Mouse (Mus musculus) spleen, adult 12 weeks (tissue): ENCODE data around the gene Ston2.
"Not testable (repeated sequence)": the region's sequence is repeated elsewhere in the genome, so short reads cannot be mapped to it uniquely, and the experiment has no call there.

Source experiments
- DNase-seq: peaks from one replicate; pipeline ENCODE4 v3.0.0; 2022; ENCODE audit warnings: low spot score

Ston2 gene

GRCm38 (mm10) chr12:91749543-91750184 is 38.5 kb downstream of the Ston2 start:
- DNase-seq = no peak

- DNase-seq = no peak
Measured at GRCm38 (mm10) chr12:91748241-91748865, 39.8 kb downstream of the Ston2 start.

DNA sequence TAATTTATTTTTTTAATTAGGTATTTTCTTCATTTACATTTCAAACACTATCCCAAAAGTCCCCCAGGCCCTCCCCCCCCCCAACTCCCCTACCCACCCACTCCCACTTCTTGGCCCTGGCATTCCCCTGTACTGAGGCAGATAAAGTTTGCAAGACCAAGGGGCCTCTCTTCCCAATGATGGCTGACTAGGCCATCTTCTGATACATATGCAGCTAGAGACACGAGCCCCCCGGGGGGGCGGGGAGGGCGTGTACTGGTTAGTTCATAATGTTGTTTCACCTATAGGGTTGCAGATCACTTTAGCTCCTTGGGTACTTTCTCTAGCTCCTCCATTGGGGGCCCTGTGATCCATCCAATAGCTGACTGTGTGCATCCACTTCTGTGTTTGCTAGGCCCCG is 41.3 kb downstream of the Ston2 start:
- DNase-seq = not testable (repeated sequence)

DNA sequence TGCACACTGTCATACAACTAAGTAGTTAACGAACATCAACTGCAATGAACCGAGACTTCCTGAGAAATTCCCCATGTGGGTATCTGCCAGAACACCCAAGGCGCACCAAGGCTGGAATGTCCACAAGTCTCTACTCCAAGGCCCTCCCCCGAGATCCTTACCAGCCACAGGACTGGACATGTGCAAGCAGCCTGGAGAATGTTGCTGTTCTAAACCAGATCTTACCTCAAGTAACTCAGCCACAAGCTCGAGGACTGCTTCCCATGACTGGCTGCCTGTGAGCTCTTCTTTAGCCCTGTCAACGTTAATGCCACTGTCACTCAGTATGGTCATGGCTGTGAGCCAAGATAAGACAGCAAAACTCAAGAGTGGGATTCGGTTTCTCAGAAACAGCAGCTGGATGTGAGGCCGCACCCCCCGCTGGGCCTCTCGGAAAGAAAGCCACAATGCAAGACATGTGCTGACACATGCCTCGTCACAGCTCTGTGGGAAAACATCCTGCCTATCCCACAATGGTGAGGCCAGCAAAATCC is 42.4 kb downstream of the Ston2 start:
- no peak for DNase-seq

DNA sequence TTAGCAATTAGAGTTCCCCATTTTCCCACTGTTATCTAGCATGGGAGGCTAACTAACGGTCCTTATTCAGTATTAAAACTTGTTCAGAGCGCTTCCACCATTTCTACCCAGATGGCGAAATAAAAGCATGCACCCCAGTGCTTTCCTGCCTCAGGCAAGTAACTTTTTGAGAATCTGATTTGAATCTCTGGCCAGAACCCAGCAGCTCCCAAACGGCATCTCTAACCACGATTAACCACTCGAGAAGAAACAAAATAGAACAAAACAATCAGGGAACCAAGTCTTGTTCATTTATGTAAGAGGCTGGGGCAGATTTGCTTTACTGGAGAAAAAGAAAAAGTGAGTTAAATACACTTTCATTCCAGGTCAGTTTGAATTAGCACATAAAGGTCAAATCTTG is 44.1 kb downstream of the Ston2 start:
- DNase-seq = no peak

DNA sequence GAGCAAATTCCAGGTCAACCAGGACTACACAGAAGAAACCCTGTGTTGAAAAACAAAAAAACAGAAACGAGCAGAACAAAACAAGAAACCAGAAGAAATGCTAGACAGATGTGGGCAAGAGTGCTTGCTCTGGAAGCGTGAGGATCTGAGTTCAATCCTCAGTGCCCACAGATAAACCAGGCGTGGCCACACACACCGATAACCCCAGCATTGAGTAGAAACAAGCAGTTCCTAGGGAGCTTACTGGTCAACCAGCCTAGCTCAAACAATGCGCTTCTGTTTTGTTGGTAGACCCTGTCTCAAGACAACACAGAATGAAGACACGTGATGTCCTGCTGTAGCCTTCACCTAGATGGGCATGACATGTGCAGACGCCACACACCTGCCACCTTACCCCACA is 45.3 kb downstream of the Ston2 start:
- no peak for DNase-seq

GRCm38 (mm10) chr12:91738381-91738780 is 49.8 kb downstream of the Ston2 start:
- DNase-seq = no peak

DNA sequence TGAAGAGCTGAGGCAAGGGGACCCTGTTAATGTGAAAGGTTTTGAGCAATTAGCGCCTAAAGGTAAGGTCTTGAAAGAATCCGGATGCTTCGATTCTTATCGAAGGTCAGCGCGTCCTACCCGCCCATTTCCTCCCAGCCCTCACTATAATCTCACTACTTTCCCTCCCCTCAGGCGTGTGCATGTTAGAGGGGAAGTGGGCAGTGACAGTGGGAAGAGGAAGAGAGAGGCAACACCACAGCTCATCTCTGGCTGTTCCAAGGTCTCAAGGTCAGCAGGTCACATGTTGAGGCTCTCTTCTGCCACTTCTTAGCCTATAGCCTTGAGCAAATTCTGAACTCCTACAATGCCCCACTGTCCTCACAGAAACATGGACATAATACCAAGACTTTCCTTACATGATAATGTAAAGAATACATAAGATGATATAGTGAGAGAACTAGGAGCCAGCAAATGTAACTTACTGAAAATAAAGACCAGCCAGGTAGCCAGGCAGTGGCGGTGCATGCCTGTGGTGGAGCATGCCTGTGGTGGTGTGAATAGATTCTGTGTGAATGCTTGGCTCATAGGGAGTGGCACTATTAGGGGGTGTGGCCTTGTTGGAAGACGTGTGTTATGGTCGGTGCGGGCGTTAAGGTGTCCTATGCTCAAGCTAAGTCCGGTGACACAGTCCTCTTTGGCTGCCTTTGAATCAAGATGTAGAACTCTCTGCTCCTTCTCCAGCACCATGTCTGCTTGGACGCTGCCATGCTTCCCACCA is 51.8 kb downstream of the Ston2 start:
- DNase-seq = no peak

DNA sequence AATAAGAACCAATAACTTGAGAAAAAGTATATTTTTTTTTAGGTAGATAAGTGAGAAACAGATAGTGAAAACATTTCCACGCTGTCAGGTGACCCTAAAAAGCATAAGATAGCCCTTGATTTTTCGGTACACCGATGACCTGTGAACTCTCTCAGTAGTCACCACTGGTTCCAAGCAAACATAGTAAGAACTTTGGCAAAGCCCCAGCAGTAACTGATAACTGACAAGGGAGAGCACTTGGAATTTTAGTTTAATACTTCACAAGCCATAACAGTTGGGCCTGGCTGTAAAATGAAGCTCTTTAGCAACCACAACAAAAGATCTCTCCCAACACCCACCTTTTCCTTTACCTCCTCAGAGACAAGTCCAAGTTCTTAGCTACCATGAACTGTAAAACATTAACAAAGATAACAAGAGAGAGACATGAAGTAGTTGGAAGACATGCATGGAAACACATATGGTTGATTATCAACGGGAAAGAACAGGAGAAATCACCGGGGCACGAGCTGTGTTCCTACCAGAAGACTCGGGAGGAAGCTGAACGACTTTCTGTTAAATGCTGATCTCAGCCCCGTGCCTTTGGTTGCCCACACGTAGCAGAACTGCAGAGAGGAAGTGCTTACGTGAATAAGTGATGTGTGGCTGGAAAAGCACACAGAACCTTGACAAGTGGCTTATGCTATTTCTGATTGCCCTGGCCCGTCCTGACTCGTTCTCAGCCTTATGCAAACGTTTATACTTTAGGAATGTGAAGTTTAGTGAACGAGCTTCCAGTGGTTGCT is 53.8 kb downstream of the Ston2 start:
- DNase-seq = no peak

- DNase-seq = no peak
Measured at GRCm38 (mm10) chr12:91732729-91733448, 55.3 kb downstream of the Ston2 start.

DNA sequence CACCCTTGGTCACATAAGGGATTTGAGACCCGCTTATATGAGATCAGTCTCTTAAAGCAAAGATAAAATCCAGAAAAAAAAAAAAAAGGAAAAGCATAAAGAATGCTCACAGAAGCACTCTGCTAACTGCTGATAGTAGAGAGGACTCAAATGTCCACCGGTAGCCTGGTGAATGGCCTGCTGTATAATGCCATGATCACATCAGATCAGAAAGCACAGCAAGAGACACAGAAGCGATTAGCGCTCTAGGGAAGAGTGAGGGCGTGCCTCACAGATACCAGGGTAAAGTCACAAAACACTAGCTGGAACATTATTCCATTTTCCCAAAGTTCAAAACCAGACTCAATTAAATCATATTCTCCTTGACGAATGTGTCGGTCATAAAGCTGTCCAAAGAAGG is 62.0 kb downstream of the Ston2 start:
- DNase-seq = no peak

- no peak for DNase-seq
Measured at GRCm38 (mm10) chr12:91723912-91724311, 64.3 kb downstream of the Ston2 start.

- DNase-seq = no peak
Measured at GRCm38 (mm10) chr12:91719134-91719533, 69.1 kb downstream of the Ston2 start.

GRCm38 (mm10) chr12:91715686-91716085 is 72.5 kb downstream of the Ston2 start:
- no peak for DNase-seq

DNA sequence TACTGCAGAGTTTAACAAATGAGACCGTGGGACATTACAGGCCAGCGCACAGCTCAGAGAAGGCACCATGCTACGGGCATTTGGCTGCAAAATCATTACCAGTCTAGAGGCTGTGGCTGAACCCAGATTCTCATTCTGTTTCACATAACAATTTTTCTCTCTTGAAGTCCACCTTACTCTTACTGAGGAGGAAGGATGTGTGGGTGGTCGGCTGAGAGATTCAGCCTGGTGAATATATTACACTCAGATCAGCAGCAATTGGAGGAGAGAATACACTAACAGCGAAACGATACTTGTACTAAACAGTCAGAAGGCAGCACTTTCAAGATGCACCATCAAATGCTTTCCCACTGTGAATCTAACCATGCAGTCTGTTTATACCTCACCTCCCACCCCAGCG is 74.8 kb downstream of the Ston2 start:
- DNase-seq = no peak

GRCm38 (mm10) chr12:91711655-91712054 is 76.5 kb downstream of the Ston2 start:
- no peak for DNase-seq

GRCm38 (mm10) chr12:91710876-91711275 is 77.3 kb downstream of the Ston2 start:
- DNase-seq = no peak

DNA sequence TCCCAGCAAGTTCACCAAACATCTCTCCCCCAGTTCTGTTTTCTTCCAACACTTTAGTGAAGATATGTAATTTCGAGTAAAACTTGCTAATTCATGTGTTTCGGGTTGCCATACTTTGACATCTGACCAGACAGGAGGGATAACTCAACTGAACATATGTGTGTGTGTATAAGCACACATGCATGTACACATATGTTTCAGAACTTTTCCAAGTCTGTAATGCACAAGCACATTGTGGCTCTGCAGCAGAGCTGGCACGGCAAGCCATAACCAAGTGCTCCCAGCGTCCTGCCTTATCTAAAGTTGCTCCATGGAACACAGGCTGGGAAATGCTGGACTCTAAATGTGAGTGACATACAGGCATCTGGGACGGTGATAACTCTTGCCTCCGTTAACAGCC is 78.6 kb downstream of the Ston2 start:
- no peak for DNase-seq

DNA sequence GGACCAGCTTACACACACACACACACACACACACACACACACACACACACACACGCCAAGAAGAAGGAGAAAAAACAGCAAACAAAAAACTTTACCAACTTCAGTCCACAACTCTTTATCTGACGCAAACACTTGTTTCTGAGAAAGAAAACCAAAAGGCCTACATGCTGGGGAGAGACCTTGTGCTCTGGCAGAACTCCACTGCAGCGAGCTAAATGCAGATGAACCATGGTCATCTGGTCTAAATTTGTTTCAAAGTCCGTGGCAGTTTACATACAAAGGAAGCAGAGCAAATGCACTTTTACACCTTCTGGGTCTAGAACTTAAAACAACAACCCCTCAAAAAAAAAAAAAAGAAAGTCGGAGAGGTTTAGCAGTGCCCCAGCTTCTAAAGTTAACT is 79.0 kb downstream of the Ston2 start:
- no peak for DNase-seq

DNA sequence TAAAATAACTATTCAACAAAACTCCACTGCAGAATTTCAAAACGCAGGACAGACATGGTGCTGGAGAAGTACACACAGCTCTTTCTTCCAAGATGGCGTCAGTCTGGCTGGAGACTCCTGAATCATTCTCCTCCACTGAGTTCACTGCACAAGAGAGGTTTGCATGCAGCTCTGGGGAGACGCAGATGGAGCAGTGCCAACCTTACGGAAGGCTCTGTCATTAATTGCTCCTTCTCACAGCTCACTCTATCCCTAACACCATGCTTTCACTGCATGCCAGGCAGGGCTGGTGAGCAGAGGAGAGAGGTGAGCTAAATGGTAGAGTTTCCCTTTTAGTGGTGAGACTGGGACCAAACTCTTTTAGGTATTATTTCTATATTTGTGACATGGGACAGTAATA is 80.4 kb downstream of the Ston2 start:
- DNase-seq = no peak

GRCm38 (mm10) chr12:91703533-91703932 is 84.7 kb downstream of the Ston2 start:
- no peak for DNase-seq

GRCm38 (mm10) chr12:91702829-91703228 is 85.4 kb downstream of the Ston2 start:
- DNase-seq = no peak
